Mouse (Mus musculus) forebrain, embryonic 10.5 days (tissue): Measurements from ENCODE around the gene Mindy3. TPM values are rescaled to one million over a fixed set of nuclear protein-coding genes. Genes with fewer than 3 reads are reported as not detected.

Source experiments
- DNase-seq: peaks from one replicate; pipeline ENCODE4 v3.0.0-alpha.2; 2017; ENCODE audit warnings: low spot score; ENCODE audit errors: extremely low spot score
- H3K27ac ChIP-seq: fragments of 300-500 bp; sonication (generic); 2 replicates; pipeline ENCODE4 v1.5.1; 2016; ENCODE audit warnings: mild to moderate bottlenecking
- H3K27me3 ChIP-seq: fragments of 300-500 bp; sonication (generic); 2 replicates; pipeline ENCODE4 v1.6.1; 2016; ENCODE audit warnings: mild to moderate bottlenecking; ENCODE audit not compliant: poor library complexity, severe bottlenecking
- H3K36me3 ChIP-seq: fragments of 300-500 bp; sonication (generic); replicated peaks from 2 replicates; pipeline ENCODE4 v1.6.1; 2016; ENCODE audit warnings: mild to moderate bottlenecking, moderate library complexity
- H3K4me1 ChIP-seq: fragments of 300-500 bp; sonication (generic); 2 replicates; pipeline ENCODE4 v1.6.1; 2016
- H3K4me3 ChIP-seq: fragments of 300-500 bp; sonication (generic); 2 replicates; pipeline ENCODE4 v1.5.1; 2016; ENCODE audit warnings: mild to moderate bottlenecking, moderate library complexity
- H3K9me3 ChIP-seq: fragments of 300-500 bp; sonication (generic); 2 replicates; pipeline ENCODE4 v1.6.1; 2016; ENCODE audit warnings: mild to moderate bottlenecking, moderate library complexity
- WGBS: fragments of 180-500 bp; shearing (Covaris S2); methylation state at CpG from one replicate; pipeline ENCODE4 v1.1.7; 2016; 5-methylcytosine and 5-hydroxymethylcytosine counted together
- polyA plus RNA-seq: library from polyadenylated mRNA; unstranded; fragments of >200 nt; fragmentation: Nextera tagmentation; extraction: Ambion mirVana; gene quantifications from 2 replicates; pipeline ENCODE4 v1.2.1, GENCODE M21; 2016

Gene Mindy3
- polyA plus RNA-seq, 1 experiment from 2014 or later = 31.6 TPM

- Histone ChIP-seq H3K27me3 (no peaks in the 10 kb centered on the region), H3K4me3 (no peak overlapping the region), H3K36me3 (peaks cover 53% of the 10 kb centered on the region), H3K9me3 (no peaks in the 10 kb centered on the region), H3K4me1 (no peaks in the 10 kb centered on the region), H3K27ac (no peak overlapping the region)
- no peak for DNase-seq
- WGBS = 93% methylated on average over 5 of the region's 5 CpGs
These were observed 64.4 kb downstream of the Mindy3 start for GRCm38 (mm10) chr2:12354837-12355236.

DNA sequence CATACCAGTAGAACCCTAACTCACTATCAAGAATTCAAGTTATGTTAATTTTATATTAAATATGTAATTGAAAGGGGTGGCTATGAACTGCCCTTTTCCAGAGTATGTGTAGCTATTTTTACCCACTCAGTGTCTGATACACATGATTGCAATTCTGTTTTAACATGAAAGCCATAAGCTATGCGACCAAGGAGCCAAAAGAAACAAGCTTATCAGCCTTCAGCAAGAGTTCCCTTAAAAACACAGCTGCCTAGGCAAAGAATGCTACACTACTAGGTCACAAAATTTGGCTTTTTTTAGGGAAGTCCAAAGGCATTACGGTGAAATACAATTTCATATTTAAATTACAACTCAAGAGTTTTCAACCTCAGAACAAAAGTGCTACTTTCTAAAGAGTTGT, 70.4 kb downstream of the Mindy3 start:
- 88% methylated on average over 2 of the region's 2 CpGs for whole genome bisulfite sequencing
- no peak overlapping the region for H3K27ac ChIP-seq
- H3K4me1 ChIP-seq = no peaks in the 10 kb centered on the region
- H3K36me3 ChIP-seq = peaks cover 15% of the 10 kb centered on the region
- DNase-seq = no peak
- no peaks in the 10 kb centered on the region for H3K9me3 ChIP-seq
- no peak overlapping the region for H3K4me3 ChIP-seq
- no peaks in the 10 kb centered on the region for H3K27me3 ChIP-seq

DNA sequence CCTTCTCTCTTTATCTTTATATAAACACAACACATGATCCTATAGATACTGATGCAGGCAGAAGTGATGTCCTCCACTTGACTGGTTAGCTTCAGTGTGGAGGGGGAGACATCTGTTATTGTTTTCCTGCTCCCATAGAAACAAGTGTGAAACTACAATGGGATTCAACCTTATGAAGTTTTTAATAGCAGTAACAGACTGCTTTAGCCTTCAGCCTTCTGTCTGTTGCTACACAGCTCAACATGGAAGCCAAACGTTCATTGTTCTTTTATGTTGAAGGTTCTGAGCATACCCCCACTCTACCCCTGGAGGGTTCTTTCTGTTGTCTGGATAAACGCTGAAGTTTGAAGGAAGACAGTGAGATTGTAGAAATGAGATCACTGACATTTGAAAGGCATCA, 87.3 kb downstream of the Mindy3 start:
- no peak overlapping the region for H3K27ac ChIP-seq
- H3K36me3 ChIP-seq = no peaks in the 10 kb centered on the region
- no peak for DNase-seq
- H3K4me1 ChIP-seq = peaks cover 23% of the 10 kb centered on the region
- no peak overlapping the region for H3K4me3 ChIP-seq
- H3K9me3 ChIP-seq = no peaks in the 10 kb centered on the region
- H3K27me3 ChIP-seq = no peaks in the 10 kb centered on the region
- 83% methylated on average over 2 of the region's 2 CpGs for WGBS

- H3K27ac ChIP-seq = no peak overlapping the region
- H3K4me1 ChIP-seq = peaks cover 25% of the 10 kb centered on the region
- H3K36me3 ChIP-seq = no peaks in the 10 kb centered on the region
- no peaks in the 10 kb centered on the region for H3K9me3 ChIP-seq
- H3K27me3 ChIP-seq = no peaks in the 10 kb centered on the region
- no peak overlapping the region for H3K4me3 ChIP-seq
- WGBS = 86% methylated on average over 2 of the region's 2 CpGs
- DNase-seq = no peak
These were observed 89.7 kb downstream of the Mindy3 start for GRCm38 (mm10) chr2:12329620-12330019.

- no peak for DNase-seq
- Histone ChIP-seq H3K27me3 (no peaks in the 10 kb centered on the region), H3K4me3 (peak overlapping the region; percentile 44; the same call in 1 of the 2 replicates), H3K36me3 (no peaks in the 10 kb centered on the region), H3K27ac (peak overlapping the region; percentile 83), H3K4me1 (peaks cover 25% of the 10 kb centered on the region), H3K9me3 (no peaks in the 10 kb centered on the region)
- WGBS = 35% methylated on average over 5 of the region's 5 CpGs
These were observed 90.2 kb downstream of the Mindy3 start for GRCm38 (mm10) chr2:12329068-12329407.

DNA sequence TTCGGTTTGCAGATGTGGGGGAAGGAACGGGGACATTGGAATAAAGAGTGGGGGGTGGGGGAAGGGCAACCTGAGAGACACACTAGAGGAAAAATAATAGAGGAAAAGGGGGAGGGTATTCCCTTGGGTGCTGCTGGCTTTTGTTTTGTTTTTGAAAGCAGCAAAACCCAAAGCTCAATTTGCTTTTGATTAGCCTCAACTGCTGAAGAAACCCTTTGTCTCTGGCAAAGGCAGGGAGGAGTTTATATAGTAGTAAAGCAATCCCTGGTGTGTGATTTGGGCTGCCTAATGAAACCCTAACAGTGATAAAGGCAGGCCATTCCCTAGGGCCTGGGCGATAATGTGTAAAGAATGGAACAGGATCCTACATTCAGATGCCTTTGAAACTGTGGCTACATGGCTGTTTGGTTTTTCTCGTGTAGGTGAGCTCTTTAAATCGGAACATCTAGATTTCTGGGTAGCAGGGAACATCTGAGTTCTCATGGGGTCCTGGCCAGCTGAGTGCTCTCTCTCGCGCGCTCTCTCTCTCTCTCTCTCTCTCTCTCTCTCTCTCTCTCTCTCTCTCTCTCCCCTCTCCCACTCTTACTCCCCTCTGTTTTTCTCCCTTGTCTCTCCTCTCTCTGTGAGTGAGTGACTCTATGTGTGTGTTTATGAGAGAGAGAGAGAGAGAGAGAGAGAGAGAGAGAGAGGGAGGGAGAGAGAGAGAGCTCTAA, 90.8 kb downstream of the Mindy3 start:
- Histone ChIP-seq H3K36me3 (no peaks in the 10 kb centered on the region), H3K27me3 (no peaks in the 10 kb centered on the region), H3K4me3 (peak overlapping the region; percentile 44), H3K4me1 (peaks cover 25% of the 10 kb centered on the region), H3K27ac (peak overlapping the region; percentile 83), H3K9me3 (no peaks in the 10 kb centered on the region)
- peak; percentile 25 for DNase-seq
- 21% methylated on average over 8 of the region's 8 CpGs for WGBS

- H3K27me3 ChIP-seq = no peaks in the 10 kb centered on the region
- peak overlapping the region; percentile 44 for H3K4me3 ChIP-seq
- DNase-seq = peak; percentile 23
- WGBS = 28% methylated on average over 11 of the region's 11 CpGs
- H3K27ac ChIP-seq = peak overlapping the region; percentile 83
- H3K4me1 ChIP-seq = peaks cover 25% of the 10 kb centered on the region
- H3K36me3 ChIP-seq = no peaks in the 10 kb centered on the region
- no peaks in the 10 kb centered on the region for H3K9me3 ChIP-seq
These were observed 91.4 kb downstream of the Mindy3 start for GRCm38 (mm10) chr2:12327691-12328354.

DNA sequence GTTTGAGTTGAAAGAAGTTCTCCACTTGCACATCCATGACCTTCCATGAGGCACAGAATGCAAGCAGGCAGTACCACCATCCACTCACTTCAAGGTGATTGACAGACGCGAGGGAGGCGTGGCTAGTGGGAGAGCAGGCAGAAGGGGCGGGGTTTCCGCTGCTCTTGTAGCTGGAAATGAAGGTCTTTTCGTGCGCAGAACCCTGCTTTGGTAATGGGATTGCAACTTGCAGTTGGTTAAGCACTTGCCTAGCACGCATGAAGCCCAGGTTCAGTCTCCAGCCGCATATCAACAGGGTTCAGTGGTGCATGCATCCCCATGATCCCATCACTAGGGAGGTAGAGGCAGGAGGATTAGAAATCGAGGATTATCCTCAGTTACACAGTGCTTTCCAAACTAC, 92.1 kb downstream of the Mindy3 start:
- Histone ChIP-seq H3K27me3 (no peaks in the 10 kb centered on the region), H3K36me3 (no peaks in the 10 kb centered on the region), H3K27ac (peak overlapping the region; percentile 83), H3K9me3 (no peaks in the 10 kb centered on the region), H3K4me1 (peaks cover 25% of the 10 kb centered on the region), H3K4me3 (peak overlapping the region; percentile 44)
- WGBS = 14% methylated on average over 10 of the region's 10 CpGs
- peak; percentile 73 for DNase-seq

DNA sequence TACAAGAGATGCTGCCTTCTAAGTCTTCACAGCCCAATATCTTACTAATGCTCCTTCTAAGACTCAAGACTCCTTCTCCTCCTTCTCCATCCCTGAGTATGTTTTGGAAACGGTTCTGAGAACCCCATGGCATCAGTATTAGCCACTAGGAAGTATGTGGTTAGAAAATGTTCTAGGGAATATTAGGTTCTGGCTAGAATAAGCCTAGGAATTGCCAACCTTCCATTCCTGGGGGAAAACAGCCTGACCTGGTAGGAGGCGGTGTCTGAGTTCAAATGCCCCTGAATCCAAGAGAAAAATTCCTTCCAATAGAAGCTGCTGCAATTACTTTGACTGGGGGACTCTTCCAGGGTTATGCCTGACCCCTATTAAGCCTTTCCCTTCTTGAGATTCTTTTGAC, 93.4 kb downstream of the Mindy3 start:
- no peaks in the 10 kb centered on the region for H3K9me3 ChIP-seq
- no peak for DNase-seq
- peaks cover 25% of the 10 kb centered on the region for H3K4me1 ChIP-seq
- H3K27me3 ChIP-seq = no peaks in the 10 kb centered on the region
- H3K4me3 ChIP-seq = no peak overlapping the region
- WGBS = 84% methylated on average over 2 of the region's 2 CpGs
- no peaks in the 10 kb centered on the region for H3K36me3 ChIP-seq
- no peak overlapping the region for H3K27ac ChIP-seq

DNA sequence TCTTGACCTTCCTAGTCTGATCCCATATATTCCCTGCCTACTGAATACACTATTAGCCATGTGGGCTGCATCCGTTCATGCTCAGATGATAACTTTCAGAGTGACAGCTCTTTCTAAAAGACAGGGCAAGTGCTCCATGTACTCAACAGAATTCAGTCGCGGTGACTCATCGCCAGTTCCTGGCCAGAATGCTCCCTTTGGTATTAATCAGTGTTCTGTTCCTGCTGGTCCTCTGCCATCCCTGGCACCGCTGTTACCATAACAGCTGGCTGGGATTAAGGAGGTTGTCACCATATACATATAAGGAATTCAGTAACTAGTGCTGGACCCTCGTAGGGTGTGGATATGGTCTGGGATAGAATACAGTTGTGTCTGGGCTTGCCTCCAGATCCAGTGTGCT, 93.9 kb downstream of the Mindy3 start:
- DNase-seq = no peak
- Histone ChIP-seq H3K9me3 (no peaks in the 10 kb centered on the region), H3K27ac (no peak overlapping the region), H3K27me3 (no peaks in the 10 kb centered on the region), H3K4me1 (peaks cover 25% of the 10 kb centered on the region), H3K4me3 (no peak overlapping the region), H3K36me3 (no peaks in the 10 kb centered on the region)
- WGBS = 88% methylated on average over 6 of the region's 6 CpGs

- no peaks in the 10 kb centered on the region for H3K9me3 ChIP-seq
- WGBS = 87% methylated on average over 4 of the region's 4 CpGs
- no peaks in the 10 kb centered on the region for H3K27me3 ChIP-seq
- DNase-seq = no peak
- H3K36me3 ChIP-seq = no peaks in the 10 kb centered on the region
- H3K4me1 ChIP-seq = peaks cover 8% of the 10 kb centered on the region
- no peak overlapping the region for H3K27ac ChIP-seq
- no peak overlapping the region for H3K4me3 ChIP-seq
These were observed 98.4 kb downstream of the Mindy3 start for GRCm38 (mm10) chr2:12320914-12321313.

DNA sequence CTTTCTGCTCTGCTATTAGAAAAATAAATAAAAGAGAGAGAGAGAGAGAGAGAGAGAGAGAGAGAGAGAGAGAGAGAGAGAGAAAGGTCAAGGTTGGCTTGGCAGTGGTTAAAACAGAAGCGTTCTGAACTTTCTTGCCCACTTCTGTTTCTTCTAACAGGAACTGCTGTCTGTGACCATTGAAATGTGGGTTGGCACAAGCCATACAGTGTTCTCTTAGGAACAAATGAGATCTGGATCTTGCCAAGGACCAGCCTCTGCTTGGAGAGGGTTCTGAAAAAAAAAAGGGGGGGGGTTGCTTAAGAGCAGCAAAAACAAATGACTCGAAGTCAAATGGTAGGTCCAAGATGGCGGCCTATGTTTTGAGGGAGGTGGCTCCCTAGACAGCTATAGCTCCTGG, 100.6 kb downstream of the Mindy3 start:
- no peaks in the 10 kb centered on the region for H3K9me3 ChIP-seq
- 92% methylated on average over 3 of the region's 3 CpGs for WGBS

DNA sequence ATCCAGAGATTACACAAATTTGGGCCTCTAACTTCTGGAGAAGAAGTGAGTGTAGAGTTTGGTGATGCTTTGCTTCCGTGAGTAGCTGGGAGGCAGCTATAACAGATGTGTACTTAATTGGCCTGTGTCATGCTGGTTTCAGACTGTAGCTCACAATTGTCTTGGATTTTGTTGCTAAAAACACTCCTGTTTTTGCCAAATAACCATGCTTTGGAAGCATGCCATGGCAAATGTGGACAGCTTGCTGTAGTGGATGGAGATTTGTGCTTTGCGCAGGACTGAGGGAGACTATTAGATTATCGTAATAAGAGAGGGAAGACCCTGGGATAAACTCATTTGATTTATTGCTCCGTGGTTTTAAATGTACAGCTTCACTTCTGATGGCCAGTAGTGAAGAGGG, 101.2 kb downstream of the Mindy3 start:
- H3K4me3 ChIP-seq = no peak overlapping the region

More for the DNA sequence above, 100.6 kb downstream of the Mindy3 start:
- Histone ChIP-seq H3K4me3 (no peak overlapping the region), H3K4me1 (peaks cover 9% of the 10 kb centered on the region), H3K27ac (no peak overlapping the region), H3K27me3 (no peaks in the 10 kb centered on the region), H3K36me3 (no peaks in the 10 kb centered on the region)
- no peak for DNase-seq

More for the DNA sequence above, 101.2 kb downstream of the Mindy3 start:
- WGBS = 88% methylated on average over 4 of the region's 4 CpGs
- Histone ChIP-seq H3K36me3 (no peaks in the 10 kb centered on the region), H3K27ac (no peak overlapping the region), H3K4me1 (peaks cover 9% of the 10 kb centered on the region), H3K27me3 (no peaks in the 10 kb centered on the region), H3K9me3 (no peaks in the 10 kb centered on the region)
- no peak for DNase-seq
